Mouse (Mus musculus) large intestine, adult 2 months (tissue): ENCODE measurements around the gene Gm37240. TPM values are rescaled to one million over a fixed set of nuclear protein-coding genes. Genes with fewer than 3 reads are reported as not detected.

Source experiments
- DNase-seq: peaks from one replicate; pipeline ENCODE4 v3.0.0-alpha.2; 2012; ENCODE audit warnings: low read depth, low spot score
- WGBS: fragments of 180-500 bp; shearing (Covaris S2); methylation state at CpG from one replicate; pipeline ENCODE4 v1.1.7; 2018; 5-methylcytosine and 5-hydroxymethylcytosine counted together
- polyA plus RNA-seq: library from polyadenylated mRNA; depleted of rRNA; stranded (reverse); fragments of >200 nt; gene quantifications from 2 replicates; pipeline ENCODE4 v1.2.3, GENCODE M21; 2012

The Gm37240 gene
- polyA plus RNA-seq, 1 experiment, result 3.7 TPM

GRCm38 (mm10) chr3:84696428-84696917 lies 1190.8 kb downstream of the Gm37240 start:
- WGBS, result 20% methylated on average over 18 of the region's 18 CpGs
- no peak for DNase-seq

DNA sequence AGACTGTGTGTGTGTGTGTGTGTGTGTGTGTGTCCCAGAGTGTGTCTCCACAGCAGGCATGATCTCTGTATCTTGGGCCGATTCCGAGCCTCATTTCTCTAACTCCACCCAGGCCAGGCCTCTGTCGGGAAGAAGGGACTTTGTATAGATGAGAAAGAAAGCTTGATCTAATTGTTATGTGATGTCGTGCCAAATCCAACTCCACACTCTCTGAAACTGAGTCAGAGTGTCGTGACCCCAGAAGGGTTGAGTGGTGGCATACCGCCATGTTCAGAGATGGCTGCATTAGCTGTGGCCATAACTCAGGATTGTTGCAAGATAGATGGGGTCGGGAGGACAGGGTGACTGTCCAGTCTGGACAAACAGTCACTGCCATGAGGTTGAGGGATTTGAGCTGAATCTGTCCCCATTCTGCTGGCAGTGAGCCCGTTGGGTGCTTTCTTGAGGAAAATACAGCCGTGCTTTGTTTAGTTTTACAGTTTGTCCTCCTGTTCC lies 1191.4 kb downstream of the Gm37240 start:
- WGBS, result 28% methylated on average over 9 of the region's 9 CpGs
- DNase-seq, result no peak

DNA sequence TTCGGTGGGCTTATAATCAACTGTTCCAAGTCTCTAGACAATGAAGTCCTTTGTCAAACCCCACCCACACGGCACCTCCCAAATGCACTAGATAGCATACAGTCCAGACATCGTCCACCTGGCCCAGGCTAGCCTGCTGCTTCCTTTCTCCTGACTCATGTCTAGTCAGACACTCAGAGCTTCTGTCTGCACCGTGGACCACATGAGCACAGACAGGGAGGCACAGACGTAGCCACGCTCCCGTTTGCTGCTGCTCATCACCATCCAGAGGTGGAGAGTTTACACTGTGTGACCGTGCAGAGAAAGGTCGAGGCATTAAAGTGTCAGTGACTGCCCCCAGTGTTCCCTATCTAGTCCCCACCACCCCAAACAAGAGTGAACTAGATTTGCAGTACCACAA lies 1191.9 kb downstream of the Gm37240 start:
- no peak for DNase-seq
- 22% methylated on average over 9 of the region's 9 CpGs for WGBS

GRCm38 (mm10) chr3:84693886-84694285 lies 1193.4 kb downstream of the Gm37240 start:
- DNase-seq, result no peak
- 67% methylated on average over 10 of the region's 10 CpGs for WGBS

DNA sequence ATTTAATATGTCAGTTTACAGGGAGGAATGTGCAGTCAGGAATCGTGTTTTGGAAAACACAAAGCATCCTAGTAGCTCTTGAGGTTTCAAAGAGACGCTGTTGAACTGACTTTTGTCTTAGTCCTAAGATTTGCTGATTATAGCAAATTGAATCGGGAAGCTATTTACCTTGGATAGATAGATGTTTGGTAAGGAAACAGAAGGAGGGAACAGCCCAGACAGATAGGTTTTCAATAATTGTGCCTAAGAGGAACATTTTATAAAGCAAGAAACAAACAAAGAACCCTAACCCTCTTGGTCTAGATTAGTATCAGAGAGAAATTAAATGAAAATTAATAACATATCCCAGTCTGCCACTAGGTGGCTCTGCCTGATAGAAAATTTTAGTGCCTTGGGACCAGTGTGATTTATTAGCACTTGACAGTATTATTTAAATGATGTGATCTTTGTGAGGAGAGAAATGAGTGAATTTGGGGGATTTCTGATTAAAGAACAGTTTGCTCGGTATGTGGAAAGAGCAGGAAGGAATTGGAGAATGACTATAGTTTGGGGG lies 1194.6 kb downstream of the Gm37240 start:
- WGBS, result 52% methylated on average over 4 of the region's 4 CpGs
- no peak for DNase-seq

DNA sequence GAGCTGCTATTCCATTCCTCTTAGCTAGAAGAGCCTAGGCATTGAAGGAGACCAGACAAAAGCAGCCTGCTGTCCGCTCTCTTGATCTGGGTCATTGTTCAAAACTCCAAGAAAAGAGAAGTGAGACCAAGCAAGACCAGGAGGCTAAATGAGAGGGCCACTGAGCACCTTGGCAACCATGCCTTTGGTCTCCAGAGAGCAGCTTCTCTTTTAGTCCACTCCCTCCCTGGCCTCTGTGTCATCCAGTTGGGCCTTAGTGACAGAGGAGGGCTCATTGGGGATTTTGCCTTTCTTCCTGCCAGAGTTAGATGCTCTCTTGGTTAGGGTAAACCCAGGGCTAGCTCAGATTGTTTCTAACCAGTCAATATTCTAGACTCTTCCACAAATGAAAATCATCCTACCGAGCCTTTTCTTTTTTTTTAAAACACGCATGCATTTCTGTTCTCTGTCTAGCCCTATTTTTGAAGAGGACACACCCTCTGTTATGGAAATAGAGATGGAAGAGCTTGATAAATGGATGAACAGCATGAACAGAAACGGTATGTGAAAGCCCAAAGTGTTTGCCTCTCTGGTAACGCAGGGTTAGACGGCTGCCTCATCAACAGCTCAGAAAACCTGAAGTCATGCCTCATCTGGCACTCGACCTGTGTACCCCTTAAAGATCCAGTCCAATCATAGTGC lies 1197.1 kb downstream of the Gm37240 start:
- 85% methylated on average over 7 of the region's 7 CpGs for WGBS

DNA sequence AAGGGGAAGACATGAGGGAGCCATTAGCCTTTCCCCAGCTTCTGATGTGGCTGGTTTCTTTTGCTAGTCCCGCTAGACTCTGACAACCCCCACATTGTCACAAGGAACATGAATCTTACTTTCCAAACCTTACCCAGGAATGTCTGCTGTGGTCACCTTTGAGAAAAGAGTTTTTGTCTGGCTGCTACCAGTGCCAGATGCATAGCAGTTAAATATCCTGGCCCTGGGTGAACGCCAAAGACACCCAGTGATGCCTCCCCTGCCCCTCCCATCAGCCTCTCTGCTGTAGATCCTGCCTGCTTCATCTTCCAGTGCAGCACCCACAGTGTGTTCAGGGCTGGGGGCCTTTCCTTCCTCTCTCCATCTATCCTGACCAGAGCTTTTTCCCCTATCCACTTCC lies 1197.7 kb downstream of the Gm37240 start:
- DNase-seq, result no peak
- WGBS, result 78% methylated on average over 2 of the region's 2 CpGs

More for the DNA sequence above, 1197.1 kb downstream of the Gm37240 start:
- DNase-seq, result no peak

GRCm38 (mm10) chr3:84688176-84688575 lies 1199.1 kb downstream of the Gm37240 start:
- 31% methylated on average over 5 of the region's 5 CpGs for WGBS
- no peak for DNase-seq

DNA sequence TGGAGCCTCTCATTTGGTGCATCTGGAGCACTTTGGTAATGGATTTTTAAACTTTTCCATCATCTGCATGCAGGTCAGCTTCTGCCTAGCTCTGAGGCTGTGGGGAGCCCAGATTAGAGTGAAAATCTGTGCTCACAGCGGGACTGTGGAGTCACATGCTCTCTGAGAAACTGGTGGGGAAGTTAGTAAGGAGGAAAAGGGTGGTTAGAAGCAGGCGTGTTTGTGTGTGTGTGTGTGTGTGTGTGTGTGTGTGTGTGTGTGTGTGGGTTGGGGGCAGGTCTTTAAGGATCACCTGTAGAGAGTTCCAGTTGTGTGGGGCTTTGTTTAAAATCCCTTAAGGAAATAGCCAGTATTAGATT lies 1199.9 kb downstream of the Gm37240 start:
- WGBS, result 88% methylated on average over 2 of the region's 2 CpGs
- no peak for DNase-seq

DNA sequence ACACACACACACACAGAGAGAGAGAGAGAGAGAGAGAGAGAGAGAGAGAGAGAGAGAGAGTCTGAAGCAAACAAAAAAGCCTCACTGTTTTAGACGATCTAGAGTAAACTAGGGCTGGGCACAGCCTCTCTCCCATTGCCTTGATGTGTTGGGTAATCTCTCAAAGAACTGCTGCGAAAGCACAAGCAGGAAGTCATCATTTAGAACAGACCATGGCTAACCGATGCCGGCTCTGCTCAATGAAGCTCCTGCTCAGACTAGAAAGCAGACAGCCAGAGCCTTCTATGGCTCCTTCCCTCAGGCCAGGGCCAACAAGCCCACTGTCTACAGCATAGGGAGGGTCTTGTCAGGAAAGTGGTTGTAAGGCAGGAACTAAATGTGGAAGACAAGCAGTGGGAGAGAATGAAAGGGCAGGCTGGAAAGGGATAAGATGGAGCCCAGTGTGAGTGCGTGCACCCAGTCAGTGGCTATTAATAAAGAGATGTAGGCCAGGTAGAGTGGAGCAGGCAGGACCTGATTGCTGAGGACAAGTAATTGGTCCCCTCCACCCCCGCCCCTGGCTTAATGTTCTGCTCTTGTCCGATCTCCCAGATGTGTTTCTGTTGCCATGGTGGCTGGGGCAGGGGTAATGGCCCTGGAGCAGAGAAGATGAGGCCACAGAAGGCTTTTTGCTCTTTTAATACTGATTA lies 1200.4 kb downstream of the Gm37240 start:
- WGBS, result 72% methylated on average over 7 of the region's 7 CpGs
- no peak for DNase-seq

- DNase-seq, result no peak
- WGBS, result 98% methylated on average over 2 of the region's 2 CpGs
Observed at GRCm38 (mm10) chr3:84686294-84686672, 1201.0 kb downstream of the Gm37240 start.

- 77% methylated on average over 8 of the region's 8 CpGs for WGBS
- DNase-seq, result no peak
Observed at GRCm38 (mm10) chr3:84685662-84686293, 1201.5 kb downstream of the Gm37240 start.

GRCm38 (mm10) chr3:84683788-84684187 lies 1203.5 kb downstream of the Gm37240 start:
- DNase-seq, result no peak
- WGBS, result 94% methylated on average over 6 of the region's 6 CpGs

GRCm38 (mm10) chr3:84681699-84682098 lies 1205.6 kb downstream of the Gm37240 start:
- 75% methylated on average over 8 of the region's 8 CpGs for WGBS
- no peak for DNase-seq

DNA sequence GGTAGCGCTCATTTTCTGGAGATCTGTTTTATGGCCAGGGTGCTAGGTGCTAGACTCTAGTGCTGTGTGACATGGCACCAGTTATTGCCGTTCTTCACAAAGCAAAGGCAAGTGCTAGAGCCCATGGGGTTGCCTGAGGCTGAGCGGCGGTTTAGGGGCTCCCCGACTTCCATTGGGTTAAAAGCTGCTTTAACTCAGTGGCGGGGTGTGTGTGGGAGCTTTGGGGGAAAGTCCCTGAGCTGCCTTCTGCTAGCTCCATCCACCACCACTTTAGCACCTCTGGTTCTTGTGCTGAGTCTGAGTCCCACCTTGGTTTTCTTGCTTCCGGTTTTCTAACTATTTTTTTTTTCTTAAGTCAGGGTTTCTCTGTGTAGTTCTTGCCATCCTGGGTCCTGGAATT lies 1207.3 kb downstream of the Gm37240 start:
- 92% methylated on average over 7 of the region's 7 CpGs for WGBS
- DNase-seq, result no peak

- WGBS, result 80% methylated on average over 8 of the region's 8 CpGs
- DNase-seq, result no peak
Observed at GRCm38 (mm10) chr3:84679542-84679941, 1207.8 kb downstream of the Gm37240 start.

DNA sequence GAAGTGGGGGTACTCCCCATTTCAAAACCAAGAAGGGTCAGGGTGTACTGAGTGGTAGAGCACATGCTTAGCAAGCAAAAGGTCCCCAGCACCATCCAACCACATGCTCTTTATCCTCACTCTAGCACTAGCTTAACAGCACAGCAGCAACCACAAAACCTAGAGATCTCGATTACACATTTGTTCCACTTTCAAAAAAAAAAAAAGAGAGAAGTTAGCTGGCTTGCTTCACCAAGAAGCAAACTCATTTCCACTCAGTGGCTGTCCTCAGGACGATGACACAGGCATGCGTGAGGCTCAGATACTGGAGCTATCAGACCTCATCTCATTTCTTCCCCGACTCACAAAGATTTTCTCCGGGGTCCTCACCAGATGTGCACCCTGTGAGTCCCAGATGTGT lies 1208.4 kb downstream of the Gm37240 start:
- 73% methylated on average over 5 of the region's 5 CpGs for WGBS
- DNase-seq, result no peak

- 86% methylated on average over 5 of the region's 5 CpGs for WGBS
- no peak for DNase-seq
Observed at GRCm38 (mm10) chr3:84675710-84676109, 1211.6 kb downstream of the Gm37240 start.

DNA sequence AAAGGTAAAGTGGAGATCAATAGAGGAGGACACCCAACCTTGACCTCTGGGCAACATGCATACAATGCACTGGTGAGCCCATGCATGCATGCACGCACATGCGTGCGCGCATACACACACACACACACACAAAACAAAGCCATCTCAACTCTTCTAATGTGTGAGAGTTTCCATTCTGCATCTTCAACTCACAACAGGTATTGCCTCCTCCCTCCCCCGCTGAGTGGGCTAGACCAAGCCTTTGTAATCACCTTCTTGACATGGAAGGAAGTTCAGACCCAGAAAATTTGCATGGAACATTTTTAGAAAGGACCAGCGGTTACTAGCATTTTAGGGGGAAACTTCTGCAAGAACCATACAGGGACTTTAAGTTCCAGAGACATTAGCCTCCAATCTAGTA lies 1213.8 kb downstream of the Gm37240 start:
- no peak for DNase-seq
- 92% methylated on average over 6 of the region's 6 CpGs for WGBS

GRCm38 (mm10) chr3:84672136-84672535 lies 1215.2 kb downstream of the Gm37240 start:
- no peak for DNase-seq
- WGBS, result 91% methylated on average over 12 of the region's 12 CpGs
